Mouse (Mus musculus): ENCODE data around the gene Kcnip1. TPM values are rescaled to one million over a fixed set of nuclear protein-coding genes. Genes with fewer than 3 reads are reported as not detected.

Gene Kcnip1
- total RNA-seq, 2 experiments from 2014 or later, result not detected

DNA sequence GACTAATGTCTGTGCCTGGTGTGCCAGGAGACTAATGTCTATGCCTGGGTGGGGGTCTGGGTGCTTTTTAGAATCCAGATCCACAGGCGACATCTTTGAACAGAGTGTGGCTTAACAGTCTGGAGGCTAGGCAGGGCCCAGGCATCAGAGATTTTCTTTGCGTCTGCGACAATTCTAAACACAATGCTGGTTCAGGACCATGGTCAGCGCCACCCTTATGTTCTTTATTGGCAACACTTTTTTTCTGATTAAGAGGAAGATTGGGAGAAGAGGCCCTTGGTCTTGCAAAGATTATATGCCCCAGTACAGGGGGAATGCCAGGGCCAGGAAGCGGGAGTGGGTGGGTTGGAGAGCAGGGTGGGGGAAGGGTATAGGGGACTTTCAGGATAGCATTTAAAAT lies 205.6 kb downstream of the Kcnip1 start:
- intact Hi-C loops (cut with DNase I), result no loop called here
- DNase-seq, result peak; percentile 19 to 51

DNA sequence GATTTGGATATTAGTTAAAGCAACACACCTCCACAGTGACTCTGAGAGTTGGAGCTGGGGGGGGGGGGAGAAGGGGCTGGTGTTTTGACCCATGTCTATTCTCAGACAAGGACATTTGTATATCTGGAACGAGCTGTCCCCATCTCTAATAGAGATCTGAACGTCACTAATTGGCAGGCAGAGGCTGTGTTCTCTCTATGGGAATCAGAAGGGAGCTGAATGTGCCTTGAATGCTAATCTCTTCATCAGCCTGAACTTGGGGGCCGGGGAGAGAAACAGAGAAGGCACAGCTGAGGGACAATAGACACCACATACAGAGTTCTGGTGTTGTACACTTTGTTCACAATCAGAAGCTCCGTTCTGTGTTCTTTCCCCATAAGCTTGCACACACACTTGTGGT lies 206.4 kb downstream of the Kcnip1 start:
- no peak for DNase-seq
- intact Hi-C loops (cut with DNase I), result no loop called here

DNA sequence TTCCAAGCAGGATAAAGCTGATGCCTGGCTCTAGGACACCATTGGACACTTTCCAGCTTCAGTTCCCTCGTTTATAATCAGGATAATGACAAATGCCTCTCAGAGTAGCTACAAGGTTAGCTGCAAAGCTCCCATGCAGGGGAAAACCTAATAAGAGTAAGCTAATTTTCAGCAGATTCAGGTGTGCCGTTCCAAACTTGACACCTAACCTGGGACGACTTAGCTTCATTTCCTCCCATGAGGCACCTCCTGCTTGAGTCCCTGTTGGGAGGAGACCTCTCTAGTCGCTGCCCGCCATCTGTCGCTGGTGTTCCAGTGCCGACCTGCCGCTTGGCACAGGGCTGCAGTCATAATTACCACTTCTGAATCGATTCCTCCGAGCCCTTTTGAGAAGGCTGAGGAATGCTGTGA lies 211.4 kb downstream of the Kcnip1 start:
- intact Hi-C loops (cut with DNase I), result no loop called here
- DNase-seq, result no peak

DNA sequence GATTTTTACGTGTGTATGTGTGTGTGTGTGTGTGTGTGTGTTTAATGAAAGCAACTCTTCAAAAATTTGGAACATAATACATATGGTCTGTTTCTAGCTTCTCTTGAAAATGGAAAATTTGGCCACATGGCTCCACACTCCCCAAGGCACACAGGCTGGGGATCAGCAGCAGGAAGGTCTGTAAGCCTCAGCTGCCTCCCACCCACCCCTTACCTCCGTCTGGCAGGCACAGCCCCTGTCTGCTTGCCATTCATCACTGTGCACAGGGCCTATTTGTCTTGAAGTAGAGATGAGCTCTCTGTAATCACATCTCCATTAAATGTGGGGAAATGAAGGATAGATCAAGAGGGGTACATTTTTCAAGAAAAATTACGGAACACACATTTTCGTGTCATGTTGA lies 212.7 kb downstream of the Kcnip1 start:
- no peak for DNase-seq
- intact Hi-C loops (cut with DNase I), result no loop called here

DNA sequence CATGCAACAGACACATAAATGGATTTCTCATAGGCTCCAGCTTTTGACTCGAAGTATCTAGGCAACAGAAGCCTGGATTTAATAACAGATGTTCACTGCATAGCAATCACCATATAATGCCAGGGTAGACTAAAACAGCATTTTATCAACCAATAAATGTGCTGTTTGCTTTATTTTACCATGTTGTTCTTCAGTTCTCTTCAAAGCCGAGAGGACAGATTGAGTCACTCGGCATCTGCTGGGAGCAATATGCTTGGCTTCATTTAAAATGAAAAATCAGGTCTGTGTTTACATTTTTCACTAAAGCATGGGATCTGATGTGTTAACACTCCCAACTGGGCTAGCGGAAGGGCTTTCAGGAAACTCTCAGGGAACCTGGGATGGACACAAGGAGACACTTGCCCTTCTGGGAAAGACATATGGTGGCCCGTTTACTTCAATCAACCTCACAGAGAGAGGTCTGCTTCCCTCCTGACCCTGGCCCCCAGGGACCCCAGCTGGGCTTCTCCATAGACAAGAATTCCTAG lies 220.3 kb downstream of the Kcnip1 start:
- no peak for DNase-seq
- intact Hi-C loops (cut with DNase I), result no loop called here

DNA sequence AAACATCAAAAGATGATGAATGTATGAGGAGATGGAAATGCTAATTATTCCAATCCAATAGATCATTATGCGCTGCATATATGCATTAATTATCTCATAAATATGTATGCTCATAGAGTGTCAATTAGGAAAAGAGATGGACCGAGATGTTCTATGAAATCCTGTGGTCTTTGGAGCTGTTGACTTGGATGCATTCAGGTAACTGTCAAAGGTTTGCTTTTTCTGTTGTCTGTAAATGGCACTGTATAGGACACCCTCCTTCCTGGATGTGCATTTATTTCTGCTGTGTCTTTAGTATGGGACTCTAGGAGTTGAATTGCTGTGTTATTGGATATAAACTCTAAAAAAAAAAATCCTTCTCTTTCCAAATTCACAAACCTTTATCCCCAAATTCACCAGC lies 220.9 kb downstream of the Kcnip1 start:
- intact Hi-C loops (cut with DNase I), result no loop called here
- no peak for DNase-seq

DNA sequence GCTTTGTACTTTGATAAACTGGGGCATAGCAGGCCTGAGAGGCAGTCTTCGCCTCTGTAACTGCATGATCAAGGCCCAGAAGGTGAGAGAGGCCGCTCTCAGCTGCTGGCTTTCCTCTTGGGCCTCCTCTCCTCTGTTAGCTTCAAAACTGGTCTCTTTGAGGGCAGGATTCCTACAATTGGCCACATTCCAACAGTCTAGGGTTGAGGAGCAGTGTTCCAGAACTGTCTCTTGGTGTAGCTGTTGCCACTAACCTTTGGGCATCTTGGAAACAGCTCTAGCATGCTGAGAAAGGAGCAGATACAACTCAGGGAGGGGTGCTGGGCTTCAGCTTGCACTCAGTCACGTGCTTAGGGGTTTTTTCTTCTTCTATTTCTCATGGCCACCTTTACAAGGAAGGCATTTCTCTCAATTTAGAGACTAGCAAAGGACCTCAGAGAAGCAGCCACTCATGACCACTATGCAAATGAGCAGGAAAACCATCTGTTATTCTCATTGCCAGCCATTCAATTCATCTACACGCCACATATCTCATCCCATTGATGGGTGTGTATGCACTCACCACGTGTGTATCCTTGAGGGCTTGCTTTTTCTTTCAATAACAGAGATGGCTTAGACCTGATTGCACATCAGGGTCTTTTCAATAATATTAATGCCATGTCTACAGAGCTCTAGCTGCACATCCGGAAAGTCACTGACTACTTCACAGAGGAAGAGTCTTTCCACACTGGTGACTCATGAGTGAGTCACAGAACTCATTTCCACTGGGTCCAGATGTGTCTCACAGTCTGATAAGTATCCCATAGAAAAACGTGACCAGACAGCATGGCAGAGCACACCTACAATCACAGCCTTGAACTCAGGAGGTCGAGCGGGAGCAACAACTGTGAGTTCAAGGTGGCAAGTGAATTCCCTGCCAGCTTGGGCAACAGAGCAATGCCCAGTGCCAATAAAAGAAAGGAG lies 225.7 kb downstream of the Kcnip1 start:
- DNase-seq, result no peak
- intact Hi-C loops (cut with DNase I), result no loop called here

DNA sequence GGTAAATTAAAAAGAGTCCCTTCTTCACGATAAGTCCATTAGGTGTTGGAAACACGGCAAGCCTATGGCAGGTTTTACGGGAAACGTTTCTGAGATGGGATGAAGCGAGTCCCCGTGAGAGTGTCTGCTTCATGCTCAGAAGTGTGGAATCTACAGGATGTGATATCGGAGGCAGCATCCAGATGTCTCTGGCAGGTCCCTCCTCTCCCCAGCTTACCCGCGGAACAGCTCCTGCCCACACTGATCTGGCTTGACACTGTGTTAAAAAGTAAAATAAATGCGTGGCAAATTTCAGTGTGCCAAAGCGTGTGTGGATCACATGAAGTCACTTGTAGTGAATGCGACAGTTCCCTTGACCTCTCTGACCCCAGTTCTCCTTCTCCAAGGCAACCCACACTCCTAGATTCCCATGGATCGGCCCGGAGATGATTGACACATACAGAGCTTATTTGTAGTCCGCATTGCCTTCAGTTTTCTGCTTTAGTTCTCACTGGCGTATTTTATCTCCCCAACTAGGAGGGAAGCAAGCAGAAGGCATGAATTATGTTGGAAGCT lies 231.7 kb downstream of the Kcnip1 start:
- intact Hi-C loops (cut with DNase I), result no loop called here
- no peak for DNase-seq

DNA sequence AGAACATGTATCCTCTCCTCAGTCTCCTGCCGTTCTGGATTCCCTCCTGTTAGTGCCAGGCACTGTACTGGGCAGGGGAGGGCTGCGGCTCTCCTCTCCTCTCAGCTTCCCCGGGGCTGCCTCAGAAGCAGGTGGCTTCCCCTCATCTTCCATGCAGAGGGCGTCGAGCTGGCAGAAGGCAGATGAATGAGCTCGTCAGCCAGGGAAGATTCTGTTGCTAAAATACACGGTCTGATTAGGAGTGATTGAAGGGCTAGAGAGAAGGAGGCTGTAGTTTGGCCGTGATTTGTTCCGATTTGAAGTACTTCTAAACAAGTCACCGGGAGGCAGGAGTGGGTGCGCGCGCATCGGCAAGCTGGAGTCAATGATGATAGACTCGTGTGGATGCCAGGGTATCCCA lies 236.3 kb downstream of the Kcnip1 start:
- intact Hi-C loops (cut with DNase I), result no loop called here
- no peak for DNase-seq

DNA sequence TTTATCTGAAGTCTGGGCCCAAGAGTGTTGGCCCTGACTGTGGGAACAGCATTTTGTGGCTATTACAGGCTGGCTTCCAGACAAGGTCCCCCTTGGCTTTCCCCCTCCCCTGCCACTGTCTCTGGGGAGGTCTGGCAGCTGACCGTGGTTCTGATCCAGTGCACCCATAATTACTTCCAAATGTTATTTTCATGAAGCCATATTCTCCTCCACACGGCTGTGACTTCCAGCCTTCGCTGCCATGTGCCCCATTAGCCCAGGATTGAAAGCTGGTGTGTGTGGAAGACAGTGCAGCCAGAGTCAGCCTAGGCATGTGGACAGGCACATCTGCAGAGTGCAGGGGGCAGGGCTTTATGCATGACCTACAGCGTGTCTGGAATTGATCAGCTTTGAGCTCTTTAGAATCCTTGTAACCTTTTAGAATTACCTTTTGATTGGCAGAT lies 240.5 kb downstream of the Kcnip1 start:
- DNase-seq, result peak in 1 of 2 experiments; percentile 18
- intact Hi-C loops (cut with DNase I), result no loop called here

DNA sequence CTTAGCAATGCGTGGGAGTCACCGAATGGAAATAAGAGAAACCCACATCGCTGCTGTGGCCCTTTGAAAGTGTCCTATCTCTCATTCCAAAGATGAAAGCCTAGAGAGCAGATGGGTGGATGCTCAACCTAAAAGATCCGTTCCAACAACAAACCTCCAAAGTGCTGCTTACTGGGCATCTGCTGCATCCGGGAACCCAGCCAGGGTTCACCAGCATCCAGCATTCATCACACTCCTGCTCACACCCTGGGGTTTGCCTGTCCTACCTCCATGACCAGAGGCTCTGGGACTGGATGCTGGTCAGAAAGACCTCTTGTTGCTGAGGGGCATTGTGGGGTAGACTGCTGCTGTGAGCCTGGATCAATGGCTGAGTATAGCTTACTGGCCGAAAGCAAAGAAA lies 241.4 kb downstream of the Kcnip1 start:
- no peak for DNase-seq
- intact Hi-C loops (cut with DNase I), result no loop called here

DNA sequence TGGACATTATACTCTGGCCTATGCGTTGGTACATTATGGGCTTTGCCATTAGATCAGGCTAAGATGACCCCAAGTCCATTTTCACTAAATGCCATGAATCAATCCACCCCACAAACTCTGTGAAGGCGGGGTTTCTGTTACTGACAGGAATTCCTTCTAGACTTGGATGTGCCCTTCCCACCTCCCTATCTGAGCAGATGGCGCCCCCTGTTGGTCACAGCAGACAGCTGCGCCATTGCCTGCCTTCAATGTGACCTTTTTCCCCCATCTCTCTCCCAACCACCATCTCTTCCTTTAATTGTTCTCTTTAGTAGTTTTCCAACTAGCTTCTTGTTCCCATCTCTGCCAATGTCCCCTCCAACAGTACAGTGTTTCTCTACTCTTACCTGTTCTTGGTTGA lies 243.0 kb downstream of the Kcnip1 start:
- intact Hi-C loops (cut with DNase I), result no loop called here
- no peak for DNase-seq

DNA sequence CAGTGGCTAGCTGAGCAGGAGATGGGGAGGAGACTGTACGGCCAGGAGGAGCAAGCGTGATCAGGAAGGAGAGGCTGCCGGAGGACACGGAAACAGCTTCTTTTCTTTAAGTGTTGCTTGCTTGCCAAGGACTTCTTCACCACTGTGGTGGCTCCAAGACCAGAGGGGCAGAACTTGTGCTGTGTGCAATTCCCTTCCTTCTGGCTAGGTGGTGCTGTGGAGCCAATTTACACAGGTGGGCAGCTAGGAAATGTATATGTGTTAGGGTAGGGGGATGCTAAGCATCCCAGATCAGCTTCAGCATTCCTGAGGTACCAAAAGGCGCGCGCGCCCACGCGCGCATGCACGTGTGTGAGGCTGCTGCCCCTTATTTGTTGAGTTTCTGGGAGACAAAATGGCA lies 243.5 kb downstream of the Kcnip1 start:
- DNase-seq, result no peak
- intact Hi-C loops (cut with DNase I), result no loop called here

DNA sequence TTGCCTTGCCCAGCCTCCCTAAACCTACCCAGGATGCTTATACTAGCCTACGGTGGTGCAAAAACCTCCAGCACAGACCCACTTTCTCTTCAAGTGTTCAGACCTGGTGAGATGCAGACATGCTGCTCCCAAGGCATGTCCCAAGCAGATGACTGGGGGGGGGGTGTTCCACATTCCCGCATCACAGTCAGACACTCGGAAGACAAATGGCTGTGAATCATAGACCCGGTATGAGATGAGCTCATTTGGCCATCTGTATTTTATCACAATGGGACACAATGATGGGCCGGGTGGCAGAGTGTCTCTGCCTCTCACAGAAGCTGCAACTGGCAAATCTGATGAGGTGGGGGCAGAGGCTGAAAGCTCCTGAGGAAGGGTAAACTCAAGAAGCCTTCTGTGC lies 244.2 kb downstream of the Kcnip1 start:
- intact Hi-C loops (cut with DNase I), result no loop called here
- no peak for DNase-seq

DNA sequence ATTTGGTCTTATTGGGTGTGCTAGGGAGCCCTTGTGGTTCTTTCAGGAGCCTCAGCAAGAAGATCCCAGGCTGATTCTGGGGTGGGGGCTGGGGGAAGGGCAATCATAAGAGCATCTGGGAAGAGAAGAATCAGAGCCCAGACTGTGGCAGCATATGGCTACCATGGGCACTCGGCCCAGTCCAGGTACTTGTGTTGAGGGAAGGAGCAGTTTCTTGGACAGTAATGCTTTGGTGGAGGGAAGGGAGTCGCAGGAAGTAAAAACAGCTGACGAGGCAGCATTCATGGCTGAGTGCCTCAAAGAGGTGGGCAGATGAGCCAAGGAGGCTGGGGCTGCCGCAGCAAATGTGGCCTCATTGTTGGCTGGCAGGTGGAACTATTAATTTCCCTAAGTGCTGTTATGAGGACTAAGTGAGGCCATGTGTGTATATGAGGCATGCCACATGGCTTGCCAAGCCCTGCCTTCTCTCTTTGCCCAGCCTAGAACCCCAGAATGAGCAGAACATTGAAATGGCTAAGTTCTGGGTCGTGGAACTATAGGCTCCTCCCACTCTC lies 245.5 kb downstream of the Kcnip1 start:
- no peak for DNase-seq
- intact Hi-C loops (cut with DNase I), result no loop called here

DNA sequence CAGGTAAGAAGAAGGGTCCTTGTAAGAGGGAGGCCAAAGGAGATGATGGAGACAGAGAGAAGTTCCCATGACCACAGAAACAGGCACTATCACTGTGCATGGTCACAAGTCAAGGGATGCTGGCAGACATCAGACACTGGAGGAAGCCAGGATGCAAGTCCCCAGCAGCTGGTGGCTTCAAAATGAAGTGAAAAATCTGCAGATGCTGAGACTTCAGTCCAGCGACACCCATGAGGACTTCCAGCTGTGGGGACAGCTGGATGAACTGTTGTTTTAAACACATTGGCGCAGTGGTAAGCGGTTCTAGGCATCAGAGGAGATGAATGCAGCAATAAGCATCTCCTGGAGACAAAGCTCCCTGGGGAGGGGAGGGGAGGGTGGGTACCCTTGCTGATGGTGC lies 246.6 kb downstream of the Kcnip1 start:
- intact Hi-C loops (cut with DNase I), result no loop called here
- DNase-seq, result peak; percentile 68 to 69

DNA sequence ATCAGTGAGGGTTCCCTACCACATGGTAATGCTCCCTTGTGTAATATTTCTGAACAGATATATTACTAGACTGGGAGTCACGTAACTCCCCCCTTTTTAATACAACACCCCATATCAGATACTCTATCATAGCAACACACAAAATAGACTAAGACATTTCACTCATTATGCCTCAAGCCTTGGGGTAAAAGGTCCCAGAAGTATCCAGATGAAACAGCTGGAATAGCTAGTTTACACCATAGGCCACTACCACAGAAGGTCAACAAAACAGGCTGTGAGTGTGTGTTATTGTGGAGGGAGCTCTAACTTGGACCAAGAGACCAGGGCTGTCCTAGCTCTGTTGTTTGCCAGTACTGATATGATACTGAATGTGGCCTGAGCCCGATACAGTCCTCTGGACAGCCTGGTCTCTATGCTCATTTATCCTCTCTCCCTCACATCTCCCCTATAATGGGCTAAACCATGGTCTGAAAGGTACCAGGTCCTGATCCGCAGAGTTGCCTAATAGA lies 247.1 kb downstream of the Kcnip1 start:
- intact Hi-C loops (cut with DNase I), result no loop called here
- no peak for DNase-seq

DNA sequence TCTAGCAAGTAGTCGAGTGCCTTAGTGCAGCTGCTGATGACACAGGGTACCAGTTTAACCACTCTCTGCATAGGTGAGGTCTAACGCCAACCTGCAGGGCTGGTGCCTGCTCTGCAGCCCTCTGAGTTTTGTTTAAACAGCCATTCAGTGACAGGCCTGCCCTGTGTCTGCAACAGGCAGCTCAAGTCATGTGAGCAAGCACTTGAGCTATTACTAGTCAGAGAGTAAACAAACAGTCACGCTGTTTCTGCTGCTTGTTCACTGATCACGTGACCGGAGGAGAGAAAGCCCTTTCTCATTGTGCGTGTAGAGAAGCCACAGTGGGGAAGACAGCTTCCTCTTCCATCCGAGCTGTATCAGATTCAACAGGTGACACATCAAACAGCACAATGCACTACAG lies 248.5 kb downstream of the Kcnip1 start:
- intact Hi-C loops (cut with DNase I), result no loop called here
- no peak for DNase-seq

DNA sequence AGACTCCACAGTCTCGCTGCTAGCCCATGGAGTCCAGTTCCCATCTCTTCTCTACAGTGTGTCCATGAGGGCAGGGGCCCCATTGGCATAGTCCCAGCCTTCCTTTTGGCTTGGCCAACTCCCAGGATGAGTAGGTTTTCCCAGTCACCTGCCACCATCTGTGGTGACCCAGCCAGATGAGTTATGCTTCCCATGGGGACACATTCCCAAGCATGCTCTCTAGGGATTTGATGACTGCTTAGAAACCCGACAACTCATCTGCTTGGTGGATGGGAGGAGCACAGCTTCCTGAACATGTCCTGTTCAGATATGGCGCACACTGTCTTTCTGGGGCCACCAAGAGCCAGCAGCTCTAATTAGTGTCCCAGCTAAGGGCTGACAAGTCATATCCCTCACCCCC lies 252.8 kb downstream of the Kcnip1 start:
- intact Hi-C loops (cut with DNase I), result no loop called here
- DNase-seq, result no peak

DNA sequence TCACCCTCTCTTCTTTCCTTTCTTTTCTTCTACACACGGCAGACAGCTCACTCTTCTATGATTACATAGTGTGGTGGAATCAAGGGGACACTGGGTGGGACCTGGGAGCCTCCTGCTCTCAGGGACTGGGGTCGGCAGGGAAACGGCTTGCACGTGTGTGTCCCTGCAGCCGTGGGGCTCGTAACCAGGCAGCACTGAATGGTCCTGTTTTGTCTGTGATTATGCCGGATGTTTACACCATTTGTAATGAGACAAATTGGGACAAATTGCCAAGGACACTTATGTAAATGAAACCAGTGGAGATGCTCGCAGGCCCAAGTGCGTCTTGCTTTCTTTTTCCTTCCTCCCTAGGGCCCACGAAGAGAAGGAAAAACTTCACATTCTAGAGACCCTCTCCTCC lies 256.5 kb downstream of the Kcnip1 start:
- no peak for DNase-seq
- intact Hi-C loops (cut with DNase I), result no loop called here

DNA sequence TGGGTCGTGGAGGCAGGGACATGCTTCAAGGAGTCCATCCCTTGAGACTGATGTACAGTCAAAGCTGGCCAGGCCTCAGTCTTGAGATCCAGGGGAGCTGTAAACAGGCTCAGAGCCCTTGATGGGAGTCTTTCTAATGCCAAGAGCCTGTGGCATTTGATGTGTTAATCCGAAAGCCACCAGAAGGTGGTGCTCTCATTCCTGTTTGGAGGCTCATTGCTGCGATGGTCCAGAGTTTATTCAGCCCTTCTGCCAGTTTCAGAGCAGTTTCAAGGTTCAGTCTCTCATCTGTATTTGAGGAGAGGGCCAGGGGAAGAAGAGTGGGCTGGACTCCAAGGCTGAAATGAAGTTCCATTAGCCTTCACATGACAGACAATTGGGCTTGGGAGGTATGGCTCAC lies 259.7 kb downstream of the Kcnip1 start:
- intact Hi-C loops (cut with DNase I), result loop anchor here (1.0 kb wide), 1 partner anchor 184 kb away; no protein-coding TSS in a partner anchor
- DNase-seq, result peak; percentile 65 to 84

DNA sequence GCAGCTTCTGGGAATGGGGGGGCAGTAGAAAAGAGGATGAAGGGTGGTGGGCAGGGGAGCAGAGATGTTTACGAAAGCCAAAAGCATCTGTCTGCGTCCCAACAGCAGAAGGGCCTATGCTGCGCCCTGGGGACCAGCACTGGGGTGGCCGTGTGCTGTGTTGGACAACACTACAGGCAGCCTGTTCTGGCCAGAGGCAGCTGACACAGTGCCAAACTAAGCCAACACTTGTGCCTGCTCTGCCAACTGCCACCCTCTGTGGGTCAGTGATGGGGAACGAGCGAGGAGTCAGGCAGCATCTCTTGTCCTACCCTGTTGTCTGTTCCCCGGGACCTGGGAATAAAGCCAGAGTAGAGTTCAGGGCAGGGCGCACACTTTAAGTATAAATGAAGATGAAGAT lies 260.6 kb downstream of the Kcnip1 start:
- intact Hi-C loops (cut with DNase I), result no loop called here
- DNase-seq, result no peak
